Mouse (Mus musculus) forebrain, embryonic 11.5 days (tissue): Measurements from ENCODE around the gene Pappa. TPM values are rescaled to one million over a fixed set of nuclear protein-coding genes. Genes with fewer than 3 reads are reported as not detected.

Experiments
- ATAC-seq: fragments of 200-750 bp; cut with Nextera tagmentation; replicated peaks from 2 replicates; pipeline ENCODE4 v1.8.0; 2017; ENCODE audit warnings: moderate TSS enrichment; ENCODE audit not compliant: low FRiP score
- DNase-seq: peaks from one replicate; pipeline ENCODE4 v3.0.0-alpha.2; 2017; ENCODE audit warnings: low spot score
- H3K27ac ChIP-seq: fragments of 300-500 bp; sonication (generic); 2 replicates; pipeline ENCODE4 v1.5.1; 2014; ENCODE audit warnings: low read depth, low read length
- H3K27me3 ChIP-seq: fragments of 300-500 bp; sonication (generic); 2 replicates; pipeline ENCODE4 v1.6.1; 2014; ENCODE audit warnings: mild to moderate bottlenecking, low read length, mixed read lengths; ENCODE audit not compliant: control insufficient read depth, insufficient read depth
- H3K36me3 ChIP-seq: fragments of 300-500 bp; sonication (generic); 2 replicates; pipeline ENCODE4 v1.6.1; 2014; ENCODE audit warnings: mild to moderate bottlenecking, low read length, moderate library complexity, mixed read lengths; ENCODE audit not compliant: control insufficient read depth, insufficient read depth
- H3K4me1 ChIP-seq: fragments of 300-500 bp; sonication (generic); replicated peaks from 2 replicates; pipeline ENCODE4 v1.6.1; 2014; ENCODE audit warnings: low read length, mixed read lengths; ENCODE audit not compliant: control insufficient read depth, insufficient read depth
- H3K4me2 ChIP-seq: fragments of 300-500 bp; sonication (generic); 2 replicates; pipeline ENCODE4 v1.6.1; 2014; ENCODE audit warnings: low read depth, mild to moderate bottlenecking, low read length, moderate library complexity, mixed read lengths; ENCODE audit not compliant: severe bottlenecking
- H3K4me3 ChIP-seq: fragments of 300-500 bp; sonication (generic); 2 replicates; pipeline ENCODE4 v1.5.1; 2014; ENCODE audit warnings: low read depth, low read length
- H3K9ac ChIP-seq: fragments of 300-500 bp; sonication (generic); 2 replicates; pipeline ENCODE4 v1.6.1; 2014; ENCODE audit warnings: low read length
- H3K9me3 ChIP-seq: fragments of 300-500 bp; sonication (generic); 2 replicates; pipeline ENCODE4 v1.6.1; 2016; ENCODE audit warnings: low read length, mixed read lengths; ENCODE audit not compliant: control insufficient read depth
- WGBS: fragments of 180-500 bp; shearing (Covaris S2); extraction: QIAGEN DNeasy Blood & Tissue Kit; methylation state at CpG from one replicate; pipeline ENCODE4 v1.1.7; 2014; 5-methylcytosine and 5-hydroxymethylcytosine counted together
- polyA plus RNA-seq: library from polyadenylated mRNA; unstranded; fragments of >200 nt; fragmentation: Nextera tagmentation; extraction: Ambion mirVana; gene quantifications from 2 replicates; pipeline ENCODE4 v1.2.1, GENCODE M21; 2014

Gene Pappa
- polyA plus RNA-seq, 1 experiment from 2014 or later, result 4.1 TPM

GRCm38 (mm10) chr4:65254073-65254472 is 130.1 kb downstream of the Pappa start:
- H3K27me3 ChIP-seq, result peaks cover 18% of the 10 kb centered on the region
- no peak overlapping the region for H3K4me3 ChIP-seq
- H3K27ac ChIP-seq, result no peak overlapping the region
- H3K4me2 ChIP-seq, result no peak overlapping the region
- WGBS, result 76% methylated on average over 1 of the region's 1 CpGs
- peaks cover 4% of the 10 kb centered on the region; the same call in 1 of the 2 replicates for H3K4me1 ChIP-seq
- no peak for DNase-seq
- H3K9ac ChIP-seq, result no peak overlapping the region
- H3K9me3 ChIP-seq, result no peaks in the 10 kb centered on the region
- ATAC-seq, result no peak
- H3K36me3 ChIP-seq, result no peaks in the 10 kb centered on the region

- no peak overlapping the region for H3K27ac ChIP-seq
- no peak overlapping the region for H3K9ac ChIP-seq
- H3K36me3 ChIP-seq, result no peaks in the 10 kb centered on the region
- H3K27me3 ChIP-seq, result no peaks in the 10 kb centered on the region
- DNase-seq (no peak), ATAC-seq (no peak)
- H3K4me3 ChIP-seq, result no peak overlapping the region
- no peak overlapping the region for H3K4me2 ChIP-seq
- 90% methylated on average over 2 of the region's 2 CpGs for WGBS
- no peaks in the 10 kb centered on the region for H3K9me3 ChIP-seq
- no peaks in the 10 kb centered on the region for H3K4me1 ChIP-seq
Observed at GRCm38 (mm10) chr4:65267066-65267465, 143.1 kb downstream of the Pappa start.

- H3K27ac ChIP-seq, result no peak overlapping the region
- H3K4me2 ChIP-seq, result no peak overlapping the region
- no peaks in the 10 kb centered on the region for H3K9me3 ChIP-seq
- ATAC-seq (no peak), DNase-seq (no peak)
- H3K36me3 ChIP-seq, result no peaks in the 10 kb centered on the region
- no peak overlapping the region for H3K9ac ChIP-seq
- 77% methylated on average over 2 of the region's 2 CpGs for WGBS
- no peaks in the 10 kb centered on the region; the same call in 1 of the 2 replicates for H3K4me1 ChIP-seq
- no peak overlapping the region for H3K4me3 ChIP-seq
- H3K27me3 ChIP-seq, result no peaks in the 10 kb centered on the region
Observed at GRCm38 (mm10) chr4:65269996-65270395, 146.0 kb downstream of the Pappa start.

- DNase-seq (no peak), ATAC-seq (no peak)
- Histone ChIP-seq H3K36me3 (no peaks in the 10 kb centered on the region), H3K9ac (no peak overlapping the region), H3K27me3 (peaks cover 2% of the 10 kb centered on the region; the same call in 1 of the 2 replicates), H3K4me3 (no peak overlapping the region), H3K9me3 (no peaks in the 10 kb centered on the region), H3K4me1 (no peaks in the 10 kb centered on the region; the same call in 1 of the 2 replicates), H3K4me2 (no peak overlapping the region), H3K27ac (no peak overlapping the region)
- WGBS, result 52% methylated on average over 4 of the region's 4 CpGs
Observed at GRCm38 (mm10) chr4:65272295-65272694, 148.3 kb downstream of the Pappa start.

DNA sequence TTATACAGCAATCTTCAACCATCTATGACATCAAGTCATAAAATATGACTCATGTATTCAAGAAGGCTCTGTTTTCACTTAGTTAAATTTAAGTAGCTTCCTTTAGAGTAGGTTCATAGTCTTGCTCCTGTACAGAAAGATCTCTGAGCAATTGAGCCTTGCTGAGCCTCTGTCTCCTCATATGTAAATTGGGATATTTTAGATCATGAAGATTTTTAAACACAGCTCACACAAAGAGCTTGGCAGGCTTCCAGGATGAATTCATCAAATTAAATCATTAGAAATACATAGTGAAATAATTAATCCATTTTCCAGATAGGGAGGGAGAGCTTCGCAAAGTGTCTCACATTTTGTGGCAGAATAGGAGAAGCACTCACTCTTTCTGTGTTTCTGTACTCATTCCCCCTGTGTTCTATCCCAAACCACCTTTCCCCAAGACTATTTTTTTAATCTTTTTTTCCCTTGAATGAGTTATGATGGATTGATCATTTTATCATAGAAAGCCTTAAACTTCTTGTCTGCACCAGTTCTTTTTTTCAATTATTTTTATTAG is 149.4 kb downstream of the Pappa start:
- DNase-seq (no peak), ATAC-seq (no peak)
- Histone ChIP-seq H3K4me3 (no peak overlapping the region), H3K27me3 (peaks cover 2% of the 10 kb centered on the region; the same call in 1 of the 2 replicates), H3K9ac (no peak overlapping the region), H3K27ac (no peak overlapping the region), H3K36me3 (no peaks in the 10 kb centered on the region), H3K9me3 (no peaks in the 10 kb centered on the region), H3K4me2 (no peak overlapping the region), H3K4me1 (peaks cover 4% of the 10 kb centered on the region; the same call in 1 of the 2 replicates)
- 89% methylated on average over 1 of the region's 1 CpGs for WGBS

- H3K4me2 ChIP-seq, result no peak overlapping the region; the same call in 1 of the 2 replicates
- H3K27me3 ChIP-seq, result peaks cover 2% of the 10 kb centered on the region; the same call in 1 of the 2 replicates
- peak; percentile 79 for DNase-seq
- no peaks in the 10 kb centered on the region for H3K9me3 ChIP-seq
- no peak overlapping the region for H3K9ac ChIP-seq
- peak overlapping the region; percentile 68 for H3K27ac ChIP-seq
- H3K4me3 ChIP-seq, result no peak overlapping the region
- WGBS, result 8% methylated on average over 10 of the region's 10 CpGs
- peaks cover 14% of the 10 kb centered on the region for H3K4me1 ChIP-seq
- peak; percentile 90 for ATAC-seq
- no peaks in the 10 kb centered on the region for H3K36me3 ChIP-seq
Observed at GRCm38 (mm10) chr4:65278451-65279271, 154.7 kb downstream of the Pappa start.

DNA sequence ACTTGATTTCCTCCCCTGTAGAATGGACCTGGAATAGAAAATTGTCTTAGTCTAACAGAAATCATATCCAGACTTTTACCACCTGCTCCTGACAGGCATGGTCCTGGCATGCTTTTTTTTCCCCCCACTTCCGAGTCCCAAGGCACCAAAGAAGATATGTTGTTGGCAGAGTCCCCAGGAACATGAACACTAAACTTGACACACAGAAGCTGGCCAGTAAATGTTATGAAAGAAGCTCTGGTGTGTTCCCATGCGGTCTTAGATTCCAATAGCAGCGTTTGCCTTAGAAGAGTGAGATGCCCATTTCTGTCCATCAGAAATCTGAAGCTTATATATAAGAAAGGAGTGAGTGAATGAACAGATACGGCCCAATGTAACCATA is 155.3 kb downstream of the Pappa start:
- WGBS, result 52% methylated on average over 4 of the region's 4 CpGs
- Histone ChIP-seq H3K27ac (peak overlapping the region; percentile 62), H3K9ac (no peak overlapping the region), H3K27me3 (peaks cover 2% of the 10 kb centered on the region; the same call in 1 of the 2 replicates), H3K4me3 (no peak overlapping the region), H3K36me3 (no peaks in the 10 kb centered on the region), H3K4me1 (peaks cover 14% of the 10 kb centered on the region), H3K4me2 (no peak overlapping the region), H3K9me3 (no peaks in the 10 kb centered on the region)
- ATAC-seq (no peak), DNase-seq (no peak)

DNA sequence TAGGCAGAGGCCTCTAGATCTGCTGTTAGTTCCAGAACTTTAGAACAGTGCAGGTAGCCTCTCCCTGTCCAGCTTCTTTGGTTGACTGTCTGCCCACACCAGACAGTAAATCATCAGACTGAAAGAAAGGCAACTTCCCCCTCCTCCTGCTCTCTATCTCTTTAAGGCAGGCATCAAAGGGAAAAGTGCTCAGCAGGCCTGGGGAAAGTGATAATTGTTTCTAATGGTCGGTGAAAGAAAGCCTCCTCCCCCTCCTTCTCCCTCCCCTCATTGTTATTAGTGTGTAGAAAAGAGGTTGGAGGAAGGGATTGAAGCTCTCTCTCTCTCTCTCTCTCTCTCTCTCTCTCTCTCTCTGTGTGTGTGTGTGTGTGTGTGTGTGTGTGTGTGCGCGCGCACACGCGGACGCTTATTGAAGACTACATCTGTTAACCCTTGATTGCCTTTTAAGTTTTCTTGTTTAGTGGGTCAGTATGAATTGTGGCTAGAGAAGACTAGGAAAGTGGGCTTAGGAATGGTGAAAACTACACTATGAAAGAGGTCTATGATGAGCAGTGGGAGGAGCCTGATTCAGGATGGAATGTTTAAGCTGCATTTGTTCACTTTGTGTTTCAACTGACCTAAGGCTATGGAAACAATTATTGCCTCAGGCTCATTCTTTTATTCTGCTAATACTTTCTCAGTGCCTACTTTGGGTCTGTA is 156.2 kb downstream of the Pappa start:
- DNase-seq, result peak; percentile 59
- 2% methylated on average over 7 of the region's 7 CpGs for WGBS
- H3K4me1 ChIP-seq, result peaks cover 14% of the 10 kb centered on the region
- H3K9ac ChIP-seq, result no peak overlapping the region
- H3K27ac ChIP-seq, result no peak overlapping the region
- no peak overlapping the region for H3K4me3 ChIP-seq
- H3K4me2 ChIP-seq, result no peak overlapping the region
- peaks cover 2% of the 10 kb centered on the region; the same call in 1 of the 2 replicates for H3K27me3 ChIP-seq
- H3K9me3 ChIP-seq, result no peaks in the 10 kb centered on the region
- no peaks in the 10 kb centered on the region for H3K36me3 ChIP-seq
- ATAC-seq, result peak; percentile 60
